Mouse (Mus musculus) cerebellum, adult 18-20 months (tissue): ENCODE data around the gene Tnfrsf9.

Experiments used
- DNase-seq, 2 experiments: peaks; one replicate each; pipeline ENCODE4 v3.0.0; 2021

Gene Tnfrsf9

GRCm38 (mm10) chr4:150937293-150938062, 23.1 kb downstream of the Tnfrsf9 start:
- peak; percentile 62 to 66 for DNase-seq

GRCm38 (mm10) chr4:150938063-150938452, 23.7 kb downstream of the Tnfrsf9 start:
- DNase-seq = no peak

- DNase-seq = no peak
These were observed 25.8 kb downstream of the Tnfrsf9 start for GRCm38 (mm10) chr4:150939991-150940651.

- DNase-seq = no peak
These were observed 30.3 kb downstream of the Tnfrsf9 start for GRCm38 (mm10) chr4:150944707-150945106.

- no peak for DNase-seq
These were observed 36.6 kb downstream of the Tnfrsf9 start for GRCm38 (mm10) chr4:150950972-150951371.

- DNase-seq = no peak
These were observed 42.2 kb downstream of the Tnfrsf9 start for GRCm38 (mm10) chr4:150956369-150957105.

GRCm38 (mm10) chr4:150957106-150957458, 42.7 kb downstream of the Tnfrsf9 start:
- DNase-seq = no peak

GRCm38 (mm10) chr4:150958536-150958935, 44.2 kb downstream of the Tnfrsf9 start:
- no peak for DNase-seq

GRCm38 (mm10) chr4:150962231-150962630, 47.9 kb downstream of the Tnfrsf9 start:
- DNase-seq = no peak

- no peak for DNase-seq
These were observed 49.3 kb downstream of the Tnfrsf9 start for GRCm38 (mm10) chr4:150963711-150964110.

GRCm38 (mm10) chr4:150964635-150965554, 50.5 kb downstream of the Tnfrsf9 start:
- DNase-seq = peak; percentile 81 to 82

GRCm38 (mm10) chr4:150965555-150965951, 51.2 kb downstream of the Tnfrsf9 start:
- DNase-seq = no peak

GRCm38 (mm10) chr4:150966556-150966955, 52.2 kb downstream of the Tnfrsf9 start:
- DNase-seq = peak; percentile 64 to 66

- DNase-seq = no peak
These were observed 54.6 kb downstream of the Tnfrsf9 start for GRCm38 (mm10) chr4:150968956-150969355.

GRCm38 (mm10) chr4:150973264-150973663, 58.9 kb downstream of the Tnfrsf9 start:
- DNase-seq = no peak

- no peak for DNase-seq
These were observed 60.8 kb downstream of the Tnfrsf9 start for GRCm38 (mm10) chr4:150975145-150975544.

- DNase-seq = no peak
These were observed 64.0 kb downstream of the Tnfrsf9 start for GRCm38 (mm10) chr4:150978156-150978910.

- no peak for DNase-seq
These were observed 65.1 kb downstream of the Tnfrsf9 start for GRCm38 (mm10) chr4:150979455-150979854.

GRCm38 (mm10) chr4:150980153-150980552, 65.8 kb downstream of the Tnfrsf9 start:
- no peak for DNase-seq

- DNase-seq = no peak
These were observed 75.8 kb downstream of the Tnfrsf9 start for GRCm38 (mm10) chr4:150990148-150990547.
